Mouse (Mus musculus): ENCODE results near the gene Cyp19a1.

Cyp19a1 gene

GRCm38 (mm10) chr9:54169489-54169888 lies 98.4 kb downstream of the Cyp19a1 start:
- DNase-seq (ENCODE audit: low spot score): no peak

DNA sequence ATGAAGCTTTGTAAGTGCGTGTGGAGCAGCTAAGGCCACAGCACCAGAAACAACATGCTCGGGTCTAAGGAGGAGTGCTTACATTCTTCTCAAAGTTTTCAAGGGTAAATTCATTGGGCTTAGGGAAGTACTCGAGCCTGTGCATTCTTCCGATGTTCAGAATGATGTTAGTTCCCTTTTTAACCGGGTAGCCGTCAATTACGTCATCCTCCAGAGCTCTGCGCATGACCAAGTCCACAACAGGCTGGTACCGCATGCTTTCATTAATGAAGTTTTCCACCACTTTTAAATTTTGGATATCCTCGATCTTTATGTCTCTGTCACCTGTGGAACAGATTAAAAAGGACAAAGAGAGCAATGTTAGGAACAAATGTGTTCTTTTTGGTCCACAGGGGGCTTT lies 99.5 kb downstream of the Cyp19a1 start:
- DNase-seq (ENCODE audit: low spot score): no peak

DNA sequence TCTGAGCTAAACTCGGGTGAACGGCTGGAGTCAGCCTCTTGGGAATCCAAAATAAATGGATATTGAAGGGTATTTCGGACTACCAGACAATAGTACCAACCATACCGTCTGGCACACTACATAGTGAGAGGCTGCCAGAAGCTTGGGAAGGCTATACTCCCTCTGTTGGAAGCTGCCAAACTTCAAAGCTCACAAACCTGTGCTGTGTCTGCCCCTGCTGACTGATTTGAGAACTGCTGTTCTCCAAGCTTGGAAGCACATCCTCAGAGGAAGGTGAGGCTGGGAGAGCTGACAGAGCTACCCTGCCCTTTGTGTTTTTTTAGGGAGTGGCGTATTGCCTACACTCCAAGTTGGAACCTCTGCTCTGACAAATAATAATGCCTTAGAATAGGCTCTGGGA lies 104.8 kb downstream of the Cyp19a1 start:
- no peak for DNase-seq (ENCODE audit: low spot score)

DNA sequence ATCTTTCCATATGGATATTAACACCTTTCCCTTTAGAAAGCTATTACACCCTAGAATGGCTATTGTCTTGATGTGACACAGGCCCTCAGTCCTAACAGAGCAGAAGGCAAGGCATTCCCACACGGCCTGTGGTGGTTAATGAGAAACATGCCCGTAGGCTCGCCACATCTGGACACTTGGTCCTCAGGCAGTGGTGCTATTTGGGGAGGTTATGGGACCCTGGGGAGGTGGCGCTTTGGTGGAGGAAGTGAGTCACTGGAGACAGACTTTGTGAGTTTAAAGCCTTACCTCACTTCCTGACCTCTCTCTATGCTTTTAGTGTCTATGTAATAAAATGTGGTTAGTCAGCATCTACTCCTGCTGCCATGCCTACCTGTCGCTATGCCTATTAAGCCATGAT lies 114.2 kb downstream of the Cyp19a1 start:
- no peak for DNase-seq (ENCODE audit: low spot score)

GRCm38 (mm10) chr9:54139191-54139590 lies 128.7 kb downstream of the Cyp19a1 start:
- DNase-seq (ENCODE audit: low spot score): no peak

Measured in urinary bladder, postnatal 10 days (tissue).